In the genomic region with DNA sequence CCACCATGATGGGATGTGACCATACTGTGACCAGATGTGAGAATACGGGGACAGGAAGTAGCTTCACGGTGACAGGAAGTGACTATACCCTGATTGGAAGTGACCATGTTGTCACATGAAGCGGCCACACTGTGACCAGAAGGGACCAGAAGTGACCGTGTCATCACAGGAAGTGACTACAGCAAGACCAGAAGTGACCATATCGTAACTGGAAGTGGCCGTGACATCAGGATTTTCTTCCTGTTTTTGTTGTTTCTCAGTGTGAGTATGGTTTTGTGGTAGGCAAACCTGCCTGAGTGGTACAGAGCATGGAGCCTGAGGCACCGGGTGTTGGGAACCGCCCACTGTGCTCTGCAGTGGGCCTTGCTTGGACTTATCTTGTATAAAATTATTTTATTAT, we compare ENCODE assay signal across 11 mouse cellular contexts.
DNase-seq lines count a peak whose midpoint lies in the region; ATAC-seq and TF ChIP-seq lines count a peak whose summit lies in the region.
"Had no signal": no experiment of that assay in that cellular context is flagged by ENCODE, and none has a peak within 500 bp of the region (broad histone marks: within the 10 kb centered on the region; RNA-seq: fewer than 3 reads in every experiment).

No protein-coding gene starts in this region.

- H3K27ac ChIP-seq in hindbrain, embryonic 11.5 days (ENCODE audit: low read depth, low read length) = no peak overlapping the region
- no peak overlapping the region for H3K27ac ChIP-seq in hindbrain, embryonic 14.5 days
- H3K27ac ChIP-seq in MEL (ENCODE audit: control insufficient read depth, low read depth, low read length) = no peak overlapping the region
- no peak overlapping the region for H3K27ac ChIP-seq in limb, embryonic 10.5 days

- WGBS in hindbrain, embryonic 11.5 days = 93% methylated on average over 8 of the region's 8 CpGs
- whole genome bisulfite sequencing in hindbrain, embryonic 14.5 days = 94% methylated on average over 8 of the region's 8 CpGs
- 96% methylated on average over 8 of the region's 8 CpGs for WGBS in limb, embryonic 10.5 days

- no peaks in the 10 kb centered on the region for H3K9me3 ChIP-seq in hindbrain, embryonic 11.5 days (ENCODE audit: control insufficient read depth, low read length)
- H3K9me3 ChIP-seq in hindbrain, embryonic 14.5 days (ENCODE audit: control insufficient read depth, low read length) = no peaks in the 10 kb centered on the region
- no peaks in the 10 kb centered on the region for H3K9me3 ChIP-seq in MEL (replicated peaks; ENCODE audit: insufficient read depth, low read length)
- H3K9me3 ChIP-seq in limb, embryonic 10.5 days (replicated peaks) = no peaks in the 10 kb centered on the region

- no peak overlapping the region for H3K4me2 ChIP-seq in hindbrain, embryonic 11.5 days (replicated peaks; ENCODE audit: low read depth, low read length)
- H3K4me2 ChIP-seq in hindbrain, embryonic 14.5 days (replicated peaks) = no peak overlapping the region

- H3K9ac ChIP-seq in hindbrain, embryonic 11.5 days (ENCODE audit: low read depth, low read length) = no peak overlapping the region
- no peak overlapping the region for H3K9ac ChIP-seq in hindbrain, embryonic 14.5 days
- H3K9ac ChIP-seq in MEL (ENCODE audit: control insufficient read depth, low read depth, low read length, poor library complexity, severe bottlenecking) = no peak overlapping the region

- peak; percentile 33 for DNase-seq in hindbrain, embryonic 11.5 days (ENCODE audit: low spot score)
- DNase-seq in hindbrain, embryonic 14.5 days (ENCODE audit: low spot score) = no peak
- DNase-seq in 3T3-L1 (ENCODE audit: low read depth, low spot score) (peak; percentile 7), MEL (ENCODE audit: low read depth, low spot score) (peak; percentile 21)
- peak; percentile 30 for DNase-seq in limb, embryonic 10.5 days (ENCODE audit: low spot score)
- no peak for DNase-seq in ovary, postnatal 14 days (ENCODE audit: low spot score)
- DNase-seq: heart, postnatal 36 days; right cerebral cortex, postnatal 14 days; thymus, adult 2 months had no signal

- TF ChIP-seq POLR2A in MEL (IDR thresholded peaks at IDR 0.05; ENCODE audit: control insufficient read depth in 1 of 2, insufficient read depth in 1 of 2, low read depth in 1 of 2, low read length in 2 of 2, poor library complexity in 1 of 2) = no peak

- TF ChIP-seq RAD21 in MEL (IDR thresholded peaks at IDR 0.05; ENCODE audit: low read depth, low read length) = no peak

- ATAC-seq in hindbrain, embryonic 11.5 days (ENCODE audit: low FRiP score) = no peak
- no peak for ATAC-seq in hindbrain, embryonic 14.5 days (ENCODE audit: low FRiP score)
- ATAC-seq in frontal cortex, adult (ENCODE audit: low TSS enrichment) = no peak
- no peak for ATAC-seq in megakaryocyte-erythroid progenitor cell, adult 5-6 weeks (replicated peaks; ENCODE audit: low FRiP score, low TSS enrichment, poor library complexity, severe bottlenecking)

- no peaks in the 10 kb centered on the region for H3K27me3 ChIP-seq in hindbrain, embryonic 11.5 days (ENCODE audit: control insufficient read depth, insufficient read depth, low read length)
- H3K27me3 ChIP-seq in hindbrain, embryonic 14.5 days (ENCODE audit: control insufficient read depth, insufficient read depth, low read length) = no peaks in the 10 kb centered on the region
- no peaks in the 10 kb centered on the region for H3K27me3 ChIP-seq in MEL (ENCODE audit: control insufficient read depth in 1 of 2, insufficient read depth in 2 of 2, low read length in 2 of 2)
- H3K27me3 ChIP-seq in limb, embryonic 10.5 days (ENCODE audit: low read depth, poor library complexity, severe bottlenecking) = no peaks in the 10 kb centered on the region

- TF ChIP-seq CTCF in MEL (IDR thresholded peaks at IDR 0.05 in 2 of 3, conservative IDR thresholded peaks at IDR 0.05 in 1 of 3; ENCODE audit: control insufficient read depth in 1 of 3, insufficient read depth in 1 of 3, low read depth in 2 of 3, low read length in 3 of 3, poor library complexity in 1 of 3, severe bottlenecking in 1 of 3) = no peak

- H3K79me2 ChIP-seq in MEL (ENCODE audit: control insufficient read depth, insufficient read depth, low read length, poor library complexity) = no peaks in the 10 kb centered on the region; the same call in 1 of the 2 replicates

- no peaks in the 10 kb centered on the region for H3K36me3 ChIP-seq in hindbrain, embryonic 11.5 days (ENCODE audit: control insufficient read depth, insufficient read depth, low read length)
- no peaks in the 10 kb centered on the region for H3K36me3 ChIP-seq in hindbrain, embryonic 14.5 days (replicated peaks; ENCODE audit: control insufficient read depth, insufficient read depth)
- no peaks in the 10 kb centered on the region for H3K36me3 ChIP-seq in MEL (ENCODE audit: control insufficient read depth in 1 of 2, insufficient read depth in 2 of 2, low read length in 2 of 2)
- no peaks in the 10 kb centered on the region for H3K36me3 ChIP-seq in limb, embryonic 10.5 days

- no peak overlapping the region for H3K4me3 ChIP-seq in hindbrain, embryonic 11.5 days (ENCODE audit: low read depth, low read length)
- no peak overlapping the region for H3K4me3 ChIP-seq in hindbrain, embryonic 14.5 days (replicated peaks; ENCODE audit: low read length)
- H3K4me3 ChIP-seq in MEL (ENCODE audit: control insufficient read depth in 1 of 2, insufficient read depth in 1 of 2, low read depth in 2 of 2, low read length in 2 of 2) = no peak overlapping the region
- H3K4me3 ChIP-seq in limb, embryonic 10.5 days = no peak overlapping the region

- no peak for TF ChIP-seq EP300 in MEL (IDR thresholded peaks at IDR 0.05; ENCODE audit: low read depth in 1 of 2, low read length in 2 of 2)

- H3K4me1 ChIP-seq in hindbrain, embryonic 11.5 days (replicated peaks; ENCODE audit: control insufficient read depth, insufficient read depth, low read length) = no peaks in the 10 kb centered on the region
- no peaks in the 10 kb centered on the region for H3K4me1 ChIP-seq in hindbrain, embryonic 14.5 days (replicated peaks; ENCODE audit: control insufficient read depth, insufficient read depth, low read length)
- H3K4me1 ChIP-seq in MEL (ENCODE audit: control insufficient read depth in 1 of 2, insufficient read depth in 2 of 2, low read length in 2 of 2) = no peaks in the 10 kb centered on the region
- H3K4me1 ChIP-seq in limb, embryonic 10.5 days = no peaks in the 10 kb centered on the region

TF ChIP-seq in MEL, 35 proteins besides CTCF, POLR2A, EP300 and RAD21:
- no peak for TF ChIP-seq NELFE (IDR thresholded peaks at IDR 0.05; ENCODE audit: low read depth, low read length)
- no peak for TF ChIP-seq ZMIZ1 (IDR thresholded peaks at IDR 0.05; ENCODE audit: low read depth, low read length)
- no peak for TF ChIP-seq USF2 (IDR thresholded peaks at IDR 0.05; ENCODE audit: borderline replicate concordance in 1 of 2, insufficient read depth in 1 of 2, low read depth in 1 of 2, low read length in 2 of 2)
- no peak for TF ChIP-seq ZC3H11A (IDR thresholded peaks at IDR 0.05; ENCODE audit: low read depth, low read length)
- no peak for TF ChIP-seq MAZ (IDR thresholded peaks at IDR 0.05; ENCODE audit: low read depth, low read length)
- TF ChIP-seq MAX (IDR thresholded peaks at IDR 0.05; ENCODE audit: low read length) = no peak
- TF ChIP-seq SIN3A (IDR thresholded peaks at IDR 0.05; ENCODE audit: low read length) = no peak
- TF ChIP-seq ZNF384 (IDR thresholded peaks at IDR 0.05; ENCODE audit: low read depth, low read length) = no peak
- TF ChIP-seq ZKSCAN1 (IDR thresholded peaks at IDR 0.05; ENCODE audit: low read depth, low read length) = no peak
- TF ChIP-seq SMC3 (IDR thresholded peaks at IDR 0.05; ENCODE audit: low read depth, low read length) = no peak
- no peak for TF ChIP-seq POLR2AphosphoS5 (IDR thresholded peaks at IDR 0.05; ENCODE audit: borderline replicate concordance, low read depth, low read length)
- TF ChIP-seq USF1 (IDR thresholded peaks at IDR 0.05; ENCODE audit: low read depth, low read length) = no peak
- TF ChIP-seq NRF1 (IDR thresholded peaks at IDR 0.05; ENCODE audit: insufficient read depth, low read depth, low read length, poor library complexity, severe bottlenecking) = no peak
- no peak for TF ChIP-seq MXI1 (IDR thresholded peaks at IDR 0.05; ENCODE audit: low read depth, low read length)

Comparison
In these comparisons a context has a peak if more than half of its experiments do, and no peak if none do; other contexts are left out.
1. DNase-seq: peak in hindbrain, embryonic 11.5 days (single experiment), 3T3-L1 (single experiment), MEL (single experiment) and limb, embryonic 10.5 days (single experiment); none in hindbrain, embryonic 14.5 days (single experiment) and ovary, postnatal 14 days (single experiment).